Mouse (Mus musculus) layer of hippocampus, adult 9-10 months (tissue): ENCODE data around the gene Gm28490.
"Not testable (repeated sequence)": the region's sequence is repeated elsewhere in the genome, so short reads cannot be mapped to it uniquely, and the experiment has no call there.

Experiments used
- DNase-seq: peaks from one replicate; pipeline ENCODE4 v3.0.0; 2022; ENCODE audit warnings: low spot score

Gm28490 gene

GRCm38 (mm10) chrY:31634656-31635055, at the start of gene Gm28490:
Gene Gm28490 (minus strand): TSS chrY:31634756.
- DNase-seq: not testable (repeated sequence)
